Mouse (Mus musculus) lung, postnatal 14 days (tissue): ENCODE measurements around the gene Pgp.

Experiments used
- DNase-seq: peaks from one replicate; pipeline ENCODE4 v3.0.0; 2021

The Pgp gene

GRCm38 (mm10) chr17:24461580-24461979 lies 8.6 kb upstream of the Pgp start:
- peak; percentile 45 for DNase-seq

GRCm38 (mm10) chr17:24462932-24463331 lies 7.3 kb upstream of the Pgp start:
- no peak for DNase-seq

GRCm38 (mm10) chr17:24463374-24464133 lies 6.6 kb upstream of the Pgp start:
- DNase-seq = no peak

- DNase-seq = no peak
Measured at GRCm38 (mm10) chr17:24468636-24469246, 1.5 kb upstream of the Pgp start.

GRCm38 (mm10) chr17:24469336-24469909 lies 769 bp upstream of the Pgp start:
- no peak for DNase-seq

- DNase-seq = peak; percentile 30
Measured at GRCm38 (mm10) chr17:24470701-24471527, 722 bp downstream of the Pgp start.

GRCm38 (mm10) chr17:24472512-24472911 lies 2.3 kb downstream of the Pgp start:
- DNase-seq = peak; percentile 57

GRCm38 (mm10) chr17:24473612-24474275 lies 3.6 kb downstream of the Pgp start, which contains the start of gene Bricd5:
Bricd5 (plus strand) TSS chr17:24473884.
- DNase-seq = no peak

GRCm38 (mm10) chr17:24474557-24474956 lies 4.4 kb downstream of the Pgp start:
- no peak for DNase-seq

GRCm38 (mm10) chr17:24475586-24475985 lies 5.4 kb downstream of the Pgp start:
- no peak for DNase-seq

- DNase-seq = no peak
Measured at GRCm38 (mm10) chr17:24476022-24476776, 6.0 kb downstream of the Pgp start.

GRCm38 (mm10) chr17:24477053-24477984 lies 7.1 kb downstream of the Pgp start:
- DNase-seq = no peak

- DNase-seq = no peak
Measured at GRCm38 (mm10) chr17:24477985-24478600, 7.9 kb downstream of the Pgp start.

GRCm38 (mm10) chr17:24478663-24479380 lies 8.6 kb downstream of the Pgp start, which contains the start of gene Mlst8:
Mlst8 (minus strand) TSS chr17:24479078.
- peak; percentile 99 for DNase-seq

GRCm38 (mm10) chr17:24479431-24479830 lies 9.2 kb downstream of the Pgp start:
- no peak for DNase-seq

GRCm38 (mm10) chr17:24480201-24480826 lies 10.1 kb downstream of the Pgp start:
- DNase-seq = no peak

- no peak for DNase-seq
Measured at GRCm38 (mm10) chr17:24481027-24481815, 11.0 kb downstream of the Pgp start.

- no peak for DNase-seq
Measured at GRCm38 (mm10) chr17:24483495-24483894, 13.3 kb downstream of the Pgp start.
